Mouse (Mus musculus): ENCODE measurements around the gene Mbd3l2.
A peak's percentile ranks its signal among the peaks of the same experiment; 100 is the strongest.
"Not testable (repeated sequence)": the region's sequence is repeated elsewhere in the genome, so short reads cannot be mapped to it uniquely, and the experiment has no call there.

The Mbd3l2 gene

GRCm38 (mm10) chr9:18430354-18430753, at the start of gene Mbd3l2:
Mbd3l2 (plus strand) TSS chr9:18430654.
- Histone ChIP-seq H3K36me3 (ENCODE audit: control insufficient read depth, insufficient read depth, low read length, poor library complexity, severe bottlenecking) (no peaks in the 10 kb centered on the region), H3K27me3 (ENCODE audit: control insufficient read depth, insufficient read depth, low read length, poor library complexity, severe bottlenecking) (no peaks in the 10 kb centered on the region)
- no peak for DNase-seq (ENCODE audit: low read depth, low spot score)

GRCm38 (mm10) chr9:18385782-18386181, 44.7 kb upstream of the Mbd3l2 start:
- H3K27me3 ChIP-seq (ENCODE audit: control insufficient read depth, insufficient read depth, low read length, poor library complexity, severe bottlenecking): no peaks in the 10 kb centered on the region

GRCm38 (mm10) chr9:18399629-18400028, 30.8 kb upstream of the Mbd3l2 start:
- no peak for DNase-seq (ENCODE audit: low read depth, low spot score)
- H3K36me3 ChIP-seq (ENCODE audit: control insufficient read depth, insufficient read depth, low read length, poor library complexity, severe bottlenecking): no peaks in the 10 kb centered on the region
- no peaks in the 10 kb centered on the region for H3K27me3 ChIP-seq (ENCODE audit: control insufficient read depth, insufficient read depth, low read length, poor library complexity, severe bottlenecking)

More at GRCm38 (mm10) chr9:18385782-18386181, 44.7 kb upstream of the Mbd3l2 start:
- no peak for DNase-seq (ENCODE audit: low read depth, low spot score)
- no peaks in the 10 kb centered on the region for H3K36me3 ChIP-seq (ENCODE audit: control insufficient read depth, insufficient read depth, low read length, poor library complexity, severe bottlenecking)

- not testable (repeated sequence) for H3K27me3 ChIP-seq (ENCODE audit: control insufficient read depth, insufficient read depth, low read length, poor library complexity, severe bottlenecking); H3K36me3 ChIP-seq (ENCODE audit: control insufficient read depth, insufficient read depth, low read length, poor library complexity, severe bottlenecking); DNase-seq (ENCODE audit: low read depth, low spot score)
Observed at GRCm38 (mm10) chr9:18402895-18403294, 27.6 kb upstream of the Mbd3l2 start, which contains the start of gene Naalad2. Naalad2 (minus strand) TSS chr9:18402995.

- H3K36me3 ChIP-seq (ENCODE audit: control insufficient read depth, insufficient read depth, low read length, poor library complexity, severe bottlenecking): no peaks in the 10 kb centered on the region
- H3K27me3 ChIP-seq (ENCODE audit: control insufficient read depth, insufficient read depth, low read length, poor library complexity, severe bottlenecking): no peaks in the 10 kb centered on the region
- DNase-seq (ENCODE audit: low read depth, low spot score): no peak
Observed at GRCm38 (mm10) chr9:18404118-18404517, 26.3 kb upstream of the Mbd3l2 start, which contains the start of gene Ubtfl1. Ubtfl1 (plus strand) TSS chr9:18404418.

- not testable (repeated sequence) for H3K36me3 ChIP-seq (ENCODE audit: control insufficient read depth, insufficient read depth, low read length, poor library complexity, severe bottlenecking); H3K27me3 ChIP-seq (ENCODE audit: control insufficient read depth, insufficient read depth, low read length, poor library complexity, severe bottlenecking); DNase-seq (ENCODE audit: low read depth, low spot score)
Observed at GRCm38 (mm10) chr9:18412371-18412770, 18.1 kb upstream of the Mbd3l2 start.

- no peaks in the 10 kb centered on the region for H3K27me3 ChIP-seq (ENCODE audit: control insufficient read depth, insufficient read depth, low read length, poor library complexity, severe bottlenecking)
- H3K36me3 ChIP-seq (ENCODE audit: control insufficient read depth, insufficient read depth, low read length, poor library complexity, severe bottlenecking): no peaks in the 10 kb centered on the region
- no peak for DNase-seq (ENCODE audit: low read depth, low spot score)
Observed at GRCm38 (mm10) chr9:18431687-18432086, 1.2 kb downstream of the Mbd3l2 start.

GRCm38 (mm10) chr9:18456520-18456919, 26.1 kb downstream of the Mbd3l2 start:
- DNase-seq (ENCODE audit: low read depth, low spot score): no peak
- Histone ChIP-seq H3K36me3 (ENCODE audit: control insufficient read depth, insufficient read depth, low read length, poor library complexity, severe bottlenecking) (no peaks in the 10 kb centered on the region), H3K27me3 (ENCODE audit: control insufficient read depth, insufficient read depth, low read length, poor library complexity, severe bottlenecking) (no peaks in the 10 kb centered on the region)

GRCm38 (mm10) chr9:18467350-18467749, 36.9 kb downstream of the Mbd3l2 start:
- Histone ChIP-seq H3K27me3 (ENCODE audit: control insufficient read depth, insufficient read depth, low read length, poor library complexity, severe bottlenecking) (no peaks in the 10 kb centered on the region), H3K36me3 (ENCODE audit: control insufficient read depth, insufficient read depth, low read length, poor library complexity, severe bottlenecking) (no peaks in the 10 kb centered on the region)
- no peak for DNase-seq (ENCODE audit: low read depth, low spot score)

- Histone ChIP-seq H3K36me3 (ENCODE audit: control insufficient read depth, insufficient read depth, low read length, poor library complexity, severe bottlenecking) (no peaks in the 10 kb centered on the region), H3K27me3 (ENCODE audit: control insufficient read depth, insufficient read depth, low read length, poor library complexity, severe bottlenecking) (no peaks in the 10 kb centered on the region)
- no peak for DNase-seq (ENCODE audit: low read depth, low spot score)
Observed at GRCm38 (mm10) chr9:18468005-18468404, 37.6 kb downstream of the Mbd3l2 start.

GRCm38 (mm10) chr9:18473324-18474128, 43.1 kb downstream of the Mbd3l2 start:
- H3K27me3 ChIP-seq (ENCODE audit: control insufficient read depth, insufficient read depth, low read length, poor library complexity, severe bottlenecking): no peaks in the 10 kb centered on the region
- H3K36me3 ChIP-seq (ENCODE audit: control insufficient read depth, insufficient read depth, low read length, poor library complexity, severe bottlenecking): no peaks in the 10 kb centered on the region
- DNase-seq (ENCODE audit: low read depth, low spot score): peak; percentile 76

- H3K27me3 ChIP-seq (ENCODE audit: control insufficient read depth, insufficient read depth, low read length, poor library complexity, severe bottlenecking): no peaks in the 10 kb centered on the region
- DNase-seq (ENCODE audit: low read depth, low spot score): no peak
- no peaks in the 10 kb centered on the region for H3K36me3 ChIP-seq (ENCODE audit: control insufficient read depth, insufficient read depth, low read length, poor library complexity, severe bottlenecking)
Observed at GRCm38 (mm10) chr9:18478168-18478567, 47.7 kb downstream of the Mbd3l2 start, which contains the start of the genes Zfp558 and Mbd3l1. Zfp558 (minus strand) TSS chr9:18478268. Mbd3l1 (plus strand) TSS chr9:18478359.

All from splenic B cell, adult 2 months (primary cell).